ENCODE assay signal across 9 mouse cellular contexts in the genomic region with DNA sequence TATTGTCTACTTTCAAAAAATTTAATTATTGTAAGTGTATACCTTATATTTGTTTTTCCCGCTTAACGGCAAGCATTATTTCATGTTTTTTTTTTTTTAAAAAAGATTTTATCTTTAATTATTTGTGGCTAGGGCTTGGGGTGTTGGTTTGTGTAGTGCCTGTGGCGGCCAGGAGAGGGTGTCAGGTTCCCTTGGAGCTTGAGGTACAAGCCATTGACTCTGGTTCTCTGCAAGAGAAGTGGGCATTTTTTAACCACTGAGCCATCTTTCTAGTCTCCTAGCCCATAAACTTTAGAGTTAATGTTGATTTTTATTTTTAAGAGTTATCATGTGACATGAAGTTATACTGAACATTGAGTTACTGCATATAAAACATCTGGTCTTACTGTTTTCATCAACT. TPM values are rescaled to one million over a fixed set of nuclear protein-coding genes. Genes with fewer than 3 reads are reported as not detected.
DNase-seq lines count a peak whose midpoint lies in the region; ATAC-seq lines count a peak whose summit lies in the region.
"Had no signal": no experiment of that assay in that cellular context is flagged by ENCODE, and none has a peak within 500 bp of the region (broad histone marks: within the 10 kb centered on the region; RNA-seq: fewer than 3 reads in every experiment).

No protein-coding gene starts in this region.

- H3K4me3 ChIP-seq in kidney, embryonic 16.5 days (ENCODE audit: low read length), result no peak overlapping the region
- no peak overlapping the region for H3K4me3 ChIP-seq in neural tube, embryonic 15.5 days (replicated peaks)
- H3K4me3 ChIP-seq: limb, embryonic 12.5 days had no signal

- H3K27ac ChIP-seq in kidney, embryonic 16.5 days (ENCODE audit: low read length), result no peak overlapping the region
- no peak overlapping the region for H3K27ac ChIP-seq in neural tube, embryonic 15.5 days (replicated peaks)
- H3K27ac ChIP-seq: limb, embryonic 12.5 days had no signal

- H3K9ac ChIP-seq in kidney, embryonic 16.5 days (replicated peaks; ENCODE audit: low read length), result no peak overlapping the region
- H3K9ac ChIP-seq in neural tube, embryonic 15.5 days (replicated peaks), result no peak overlapping the region
- H3K9ac ChIP-seq: limb, embryonic 12.5 days had no signal

- WGBS in kidney, embryonic 16.5 days, result 87% methylated on average over 3 of the region's 3 CpGs
- 94% methylated on average over 3 of the region's 3 CpGs for WGBS in neural tube, embryonic 15.5 days

- no peaks in the 10 kb centered on the region for H3K9me3 ChIP-seq in kidney, embryonic 16.5 days (ENCODE audit: low read length)
- no peaks in the 10 kb centered on the region for H3K9me3 ChIP-seq in neural tube, embryonic 15.5 days (replicated peaks)
- H3K9me3 ChIP-seq: limb, embryonic 12.5 days had no signal

- ATAC-seq in cerebellum, adult (ENCODE audit: insufficient number of reproducible peaks, low FRiP score, low TSS enrichment), result no peak
- no peak for ATAC-seq in kidney, embryonic 16.5 days (ENCODE audit: low FRiP score, low TSS enrichment)
- no peak for ATAC-seq in neural tube, embryonic 15.5 days (ENCODE audit: low FRiP score)

- H3K4me2 ChIP-seq in kidney, embryonic 16.5 days (replicated peaks; ENCODE audit: low read depth, low read length), result no peak overlapping the region
- H3K4me2 ChIP-seq in neural tube, embryonic 15.5 days, result no peak overlapping the region
- H3K4me2 ChIP-seq: limb, embryonic 12.5 days had no signal

- DNase-seq in cerebellum, adult 18-20 months, result peak; percentile 23
- DNase-seq in kidney, adult 9 months, result peak; percentile 48
- peak; percentile 61 for DNase-seq in 3T3-L1 (ENCODE audit: low read depth, low spot score)
- DNase-seq in adrenal gland, postnatal 25 days, result peak; percentile 39
- DNase-seq in lung, postnatal 14 days, result peak; percentile 46

- H3K4me1 ChIP-seq in kidney, embryonic 16.5 days (ENCODE audit: insufficient read depth, low read length), result no peaks in the 10 kb centered on the region
- no peaks in the 10 kb centered on the region for H3K4me1 ChIP-seq in neural tube, embryonic 15.5 days
- H3K4me1 ChIP-seq: limb, embryonic 12.5 days had no signal

- H3K36me3 ChIP-seq in kidney, embryonic 16.5 days (ENCODE audit: insufficient read depth, low read length), result peaks cover 62% of the 10 kb centered on the region
- H3K36me3 ChIP-seq in neural tube, embryonic 15.5 days, result peaks cover 80% of the 10 kb centered on the region

- no peaks in the 10 kb centered on the region for H3K27me3 ChIP-seq in kidney, embryonic 16.5 days (ENCODE audit: insufficient read depth, low read length)
- H3K27me3 ChIP-seq in neural tube, embryonic 15.5 days (replicated peaks), result no peaks in the 10 kb centered on the region
- H3K27me3 ChIP-seq: limb, embryonic 12.5 days had no signal

RNA-seq across cellular contexts. Expression of gene Itgae, which starts 18.5 kb away (rescaled TPM):
- polyA plus RNA-seq in kidney, embryonic 16.5 days (2015; fragmentation: Nextera tagmentation; extraction: Ambion mirVana), result 0.24 and 0.44 TPM in 2 replicates
- total RNA-seq in adrenal gland, postnatal 25 days (2021), result 0.30 and 0.33 TPM in 2 replicates
- polyA plus RNA-seq in neural tube, embryonic 15.5 days (2015; fragmentation: Nextera tagmentation; extraction: Ambion mirVana), result 0.19 and 2.7 TPM in 2 replicates

RNA-seq across cellular contexts. Expression of gene Ncbp3, which starts 24.3 kb away (rescaled TPM):
- polyA plus RNA-seq in kidney, embryonic 16.5 days (2015; fragmentation: Nextera tagmentation; extraction: Ambion mirVana), result 11.1 and 12.7 TPM in 2 replicates
- 10.8 and 15.1 TPM in 2 replicates for total RNA-seq in adrenal gland, postnatal 25 days (2021)
- 9.1 and 10.1 TPM in 2 replicates for polyA plus RNA-seq in neural tube, embryonic 15.5 days (2015; fragmentation: Nextera tagmentation; extraction: Ambion mirVana)

RNA-seq across cellular contexts. Expression of gene Camkk1, which starts 53.0 kb away (rescaled TPM):
- 7.4 and 7.7 TPM in 2 replicates for polyA plus RNA-seq in kidney, embryonic 16.5 days (2015; fragmentation: Nextera tagmentation; extraction: Ambion mirVana)
- total RNA-seq in adrenal gland, postnatal 25 days (2021), result 2.6 and 3.1 TPM in 2 replicates
- 30.9 and 34.7 TPM in 2 replicates for polyA plus RNA-seq in neural tube, embryonic 15.5 days (2015; fragmentation: Nextera tagmentation; extraction: Ambion mirVana)
